Mouse (Mus musculus): ENCODE results near the gene March1. TPM values are rescaled to one million over a fixed set of nuclear protein-coding genes. Genes with fewer than 3 reads are reported as not detected.
"Not testable (repeated sequence)": the region's sequence is repeated elsewhere in the genome, so short reads cannot be mapped to it uniquely, and the experiment has no call there.

March1 gene
- total RNA-seq, 4 experiments from 2014 or later: 0.81 to 1.5 (median 0.89) TPM

DNA sequence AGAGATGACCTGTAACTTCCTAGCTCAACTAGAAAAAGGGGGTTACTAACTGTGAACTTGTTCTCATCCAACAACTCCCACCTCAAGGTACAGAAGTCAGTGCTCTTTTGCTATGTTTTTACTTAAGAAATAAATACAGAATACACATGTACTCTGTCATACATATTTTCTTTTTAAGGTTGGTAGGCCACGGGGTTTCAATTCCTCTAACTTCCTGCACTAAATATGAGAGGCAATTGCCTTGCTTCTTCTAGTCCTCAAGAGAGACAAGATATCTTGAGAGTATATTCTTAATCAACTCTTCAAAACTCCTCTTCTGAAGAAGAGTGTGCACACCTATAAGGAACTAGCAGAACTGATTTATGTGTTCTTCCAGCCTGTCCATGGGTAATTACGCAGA, 797.5 kb downstream of the March1 start:
- DNase-seq (ENCODE audit: low spot score): no peak

DNA sequence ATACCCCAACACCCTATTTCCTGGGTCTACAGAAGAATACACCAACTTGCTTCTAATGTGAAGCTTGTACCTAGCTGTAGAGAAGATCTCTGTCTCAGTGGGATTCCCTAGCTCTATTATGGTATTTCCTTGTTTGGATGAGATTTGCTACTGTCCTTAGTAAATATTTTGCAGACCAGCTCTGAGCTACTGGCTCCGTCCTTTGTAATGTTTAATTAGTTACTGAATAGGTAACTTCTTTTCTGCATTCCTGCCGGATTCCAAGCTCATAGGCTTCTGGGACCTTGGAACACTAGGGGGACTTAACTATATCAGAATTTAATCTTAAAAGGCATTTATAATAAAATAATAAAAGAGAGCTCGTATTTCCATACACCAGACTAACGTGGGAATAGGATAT, 799.9 kb downstream of the March1 start:
- DNase-seq (ENCODE audit: low spot score): not testable (repeated sequence)

DNA sequence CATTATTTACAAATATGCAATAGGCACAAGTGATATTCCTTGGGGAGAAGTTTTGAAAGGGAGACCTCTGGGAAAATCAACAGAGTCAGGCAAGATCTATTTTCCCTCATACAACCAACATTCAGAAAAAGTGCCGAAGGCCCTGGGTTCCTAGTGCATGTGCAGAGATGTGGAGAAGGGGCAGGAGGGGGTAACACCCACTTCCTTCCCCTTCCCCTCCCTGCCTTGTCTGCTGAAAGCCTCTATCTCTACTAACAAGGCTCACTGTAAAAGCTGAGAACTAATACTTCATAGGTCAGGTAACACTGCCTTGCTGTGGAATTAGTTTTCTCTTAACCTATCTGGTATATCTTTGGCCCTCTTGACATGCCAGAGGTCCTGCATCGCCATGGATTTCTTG, 812.9 kb downstream of the March1 start:
- DNase-seq (ENCODE audit: low spot score): no peak

DNA sequence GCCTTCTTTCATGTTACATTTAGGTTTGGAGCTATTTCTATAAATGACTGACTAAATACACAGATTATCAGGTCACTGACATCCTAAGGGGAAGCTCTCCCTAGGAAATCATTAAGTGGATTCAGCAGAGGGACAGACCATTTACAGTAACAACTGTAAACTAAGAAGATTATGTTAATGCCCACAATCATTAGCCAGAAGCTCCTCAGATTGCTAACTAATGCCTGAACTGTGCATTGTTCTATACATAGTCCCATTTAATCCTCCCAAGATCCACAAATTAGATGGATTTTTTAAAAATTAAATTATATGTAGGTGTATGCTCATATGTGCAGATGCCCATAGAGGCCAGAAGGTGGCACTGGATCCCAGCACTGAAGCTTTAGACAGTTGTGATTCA, 815.9 kb downstream of the March1 start:
- no peak for DNase-seq (ENCODE audit: low spot score)

DNA sequence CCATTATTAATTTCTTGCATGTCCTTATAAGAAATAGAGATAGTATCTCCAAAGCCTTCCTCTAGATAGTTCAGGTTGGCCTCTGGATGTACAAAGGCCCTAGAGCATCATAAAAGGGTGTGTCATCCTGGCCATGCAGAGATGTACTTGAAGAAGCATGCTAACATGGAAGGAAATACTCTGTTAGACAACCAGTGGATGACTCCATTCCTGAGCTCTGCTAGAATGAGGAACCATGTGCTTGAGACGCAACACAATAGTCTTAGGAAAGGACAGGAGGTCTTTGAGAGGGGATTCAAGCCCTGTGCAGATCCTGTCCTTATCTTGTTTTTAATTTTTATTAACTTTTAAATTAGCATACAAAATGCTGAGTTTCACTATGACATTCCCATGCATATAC, 819.1 kb downstream of the March1 start:
- no peak for DNase-seq (ENCODE audit: low spot score)

DNA sequence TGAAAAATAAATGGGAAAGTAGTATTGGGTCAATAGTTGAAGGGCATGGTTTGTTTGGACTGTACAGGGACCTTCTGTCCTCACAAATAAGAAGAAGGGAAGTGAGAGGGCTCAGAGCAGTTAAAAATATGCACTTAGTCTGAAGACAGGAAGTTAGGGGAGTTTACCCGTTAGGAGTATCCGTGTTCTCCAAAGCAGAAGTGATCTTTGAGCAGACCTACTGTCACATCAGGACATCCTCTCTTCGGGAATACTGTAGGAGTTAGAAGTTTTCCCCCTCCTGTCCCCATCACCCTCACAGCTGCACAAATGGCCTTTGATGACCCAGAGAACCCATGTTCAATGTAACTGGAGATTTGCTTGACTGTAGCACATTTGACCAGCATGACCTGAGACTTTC, 820.2 kb downstream of the March1 start:
- peak; percentile 20 for DNase-seq (ENCODE audit: low spot score)

DNA sequence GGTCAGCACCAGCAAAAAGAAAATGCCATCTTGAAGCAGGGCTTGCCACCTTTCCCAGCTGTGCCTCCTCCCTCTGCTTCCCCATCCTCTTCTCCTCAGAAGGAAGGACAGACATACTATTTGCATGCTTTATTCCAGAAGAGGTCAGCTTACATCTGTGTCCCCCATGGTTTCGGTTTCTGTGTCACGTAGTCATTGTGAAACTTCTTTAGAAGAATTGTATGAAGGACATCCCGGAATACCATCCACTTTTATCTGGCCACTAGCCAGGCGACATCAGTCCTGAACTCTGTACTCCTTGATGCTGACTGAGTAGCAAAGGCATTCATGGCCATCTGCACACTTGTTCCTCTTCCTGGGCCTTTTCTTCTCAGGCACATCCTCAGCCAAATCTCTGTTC, 820.8 kb downstream of the March1 start:
- peak; percentile 14 for DNase-seq (ENCODE audit: low spot score)

DNA sequence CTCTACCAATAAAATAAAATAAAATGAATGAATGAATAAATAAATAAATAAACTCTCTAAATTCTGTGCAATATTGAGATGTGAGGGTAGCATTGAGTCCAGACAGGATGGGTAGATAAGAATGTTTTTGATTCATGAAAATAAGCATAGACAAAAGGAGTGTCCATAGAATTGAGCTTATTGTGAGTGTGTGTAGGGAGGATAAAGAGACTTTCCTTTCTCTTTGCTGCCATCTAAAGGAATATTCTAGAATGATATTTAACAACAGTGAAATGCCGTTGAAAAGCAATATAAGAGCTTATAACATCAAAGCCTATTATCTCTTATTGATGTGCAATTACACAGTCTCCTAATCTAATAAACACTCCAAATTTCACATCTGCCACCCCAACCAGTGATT, 823.4 kb downstream of the March1 start:
- DNase-seq (ENCODE audit: low spot score): no peak

DNA sequence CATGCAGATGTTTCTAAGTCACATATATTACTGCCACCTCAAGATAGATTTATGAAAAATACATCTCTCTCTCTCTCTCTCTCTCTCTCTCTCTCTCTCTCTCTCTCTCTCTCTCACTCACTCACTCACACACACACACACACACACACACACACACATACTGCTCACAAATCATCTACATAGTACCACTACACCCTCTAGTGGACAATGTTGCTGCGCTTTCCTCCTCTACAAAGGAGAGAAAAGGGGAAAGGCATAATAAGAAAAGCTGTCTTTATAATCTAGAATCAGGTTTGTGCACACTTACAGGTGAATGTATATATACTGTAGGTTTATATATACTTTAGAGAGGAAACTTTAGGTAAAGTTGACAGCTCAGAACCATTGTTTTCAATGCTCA, 825.1 kb downstream of the March1 start:
- no peak for DNase-seq (ENCODE audit: low spot score)

DNA sequence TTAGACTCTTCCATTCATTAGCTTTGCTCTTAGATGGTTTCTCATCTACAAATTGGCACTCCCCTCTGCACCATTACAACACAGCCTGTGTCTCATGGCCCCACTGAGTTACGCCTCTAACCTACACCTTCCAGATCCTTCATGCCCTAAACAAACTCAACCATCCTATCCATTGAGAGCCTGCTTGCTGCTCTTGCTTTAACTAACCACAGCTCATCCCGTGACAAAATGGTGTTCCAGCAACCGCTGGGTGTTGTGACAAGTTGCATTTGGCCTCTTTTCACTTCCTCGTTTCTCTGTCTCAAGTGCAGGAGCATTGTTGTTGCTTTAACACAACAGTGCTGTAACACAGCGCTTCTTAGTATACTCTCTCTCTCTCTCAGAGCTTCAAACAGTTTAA, 826.4 kb downstream of the March1 start:
- no peak for DNase-seq (ENCODE audit: low spot score)

DNA sequence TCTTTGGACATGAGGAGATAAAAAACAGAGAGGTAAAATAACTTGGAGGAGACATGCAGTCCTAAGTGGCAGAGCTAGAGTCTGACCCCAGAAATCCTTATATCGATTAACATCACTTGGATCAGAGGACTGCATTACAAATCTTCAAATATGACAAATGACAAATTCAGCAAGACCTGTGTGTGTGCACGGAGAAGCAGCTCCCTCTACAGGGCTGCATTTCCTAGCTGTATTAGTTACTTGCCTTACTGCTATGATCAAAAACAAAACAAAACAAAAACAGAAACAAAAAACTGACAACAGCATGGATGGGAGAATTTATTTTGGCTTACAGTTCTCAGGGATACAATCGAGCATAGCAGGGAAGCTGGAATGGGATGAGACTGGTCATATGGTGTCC, 827.7 kb downstream of the March1 start:
- no peak for DNase-seq (ENCODE audit: low spot score)

DNA sequence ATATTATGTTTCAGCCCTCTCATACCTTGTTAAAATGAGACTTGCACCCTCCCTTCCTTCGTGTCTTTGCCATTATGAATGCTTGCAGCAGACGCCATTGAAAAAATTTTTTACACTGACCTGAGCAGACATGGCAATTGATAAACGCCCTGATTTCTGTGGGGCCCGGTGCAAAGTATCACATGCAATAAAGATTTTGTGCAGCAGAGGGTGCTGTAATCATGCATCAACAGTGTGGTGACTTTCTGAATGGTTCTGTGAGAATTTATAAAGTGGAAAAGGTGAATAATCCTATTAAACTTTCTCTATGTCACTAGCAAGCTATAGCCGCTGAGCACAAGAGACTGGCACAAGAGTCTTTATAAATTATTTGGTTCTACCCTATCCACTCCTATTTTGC, 833.0 kb downstream of the March1 start:
- no peak for DNase-seq (ENCODE audit: low spot score)

DNA sequence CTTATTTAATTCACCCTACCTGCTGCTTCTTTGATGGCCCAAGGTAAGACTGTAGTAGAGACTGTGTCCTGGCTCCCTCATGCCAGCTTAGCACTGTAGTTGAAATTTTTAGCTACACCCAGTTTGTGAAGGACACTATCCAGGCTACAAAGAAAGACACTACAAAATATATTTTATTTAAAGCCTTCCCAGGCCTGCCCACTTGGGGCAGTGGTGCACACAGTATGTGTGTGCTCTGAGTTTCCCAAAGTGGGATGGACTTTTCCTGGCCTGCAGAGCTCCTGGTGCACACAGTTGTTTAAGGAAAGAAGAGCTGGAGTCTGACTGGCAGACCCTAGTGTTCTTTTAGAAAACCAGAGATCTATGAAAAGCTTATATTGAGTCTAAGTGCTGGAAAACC, 839.4 kb downstream of the March1 start:
- no peak for DNase-seq (ENCODE audit: low spot score)

DNA sequence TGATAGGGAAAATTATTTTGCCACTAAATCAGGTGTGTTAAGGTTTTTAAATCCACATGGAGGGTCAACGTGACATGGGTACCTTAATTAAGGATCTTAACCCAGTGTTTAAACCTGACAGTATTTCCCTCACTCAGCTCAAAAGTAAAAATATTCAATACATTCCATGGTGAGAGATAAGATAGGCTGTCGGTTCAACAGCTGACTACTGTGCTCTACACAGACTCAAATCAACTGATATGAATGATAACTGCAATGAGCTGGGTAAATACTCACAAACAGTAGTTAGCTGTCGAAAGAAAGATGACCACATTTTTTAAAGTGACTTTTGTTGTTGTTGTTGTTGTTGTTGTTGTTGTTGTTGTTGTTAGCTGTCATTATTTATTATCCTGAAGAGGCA, 852.1 kb downstream of the March1 start:
- no peak for DNase-seq (ENCODE audit: low spot score)

DNA sequence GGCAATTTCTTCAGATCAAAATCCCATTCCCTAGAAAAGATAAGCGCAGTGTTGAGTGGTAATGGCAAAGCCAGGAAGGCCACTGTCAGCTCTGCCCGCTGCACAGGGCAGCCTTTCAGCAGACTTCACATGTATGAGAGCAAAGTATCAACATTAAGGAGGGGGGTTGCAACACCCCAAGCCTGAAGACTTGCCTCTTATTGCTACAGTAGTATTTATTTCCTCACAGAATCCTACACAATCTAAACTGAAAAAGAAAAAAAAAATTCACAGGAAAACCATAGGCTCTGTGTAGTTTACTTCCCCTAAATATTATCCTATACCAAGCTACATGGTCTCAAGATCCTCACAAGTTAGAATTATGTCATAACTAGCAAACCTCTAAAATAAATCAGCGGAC, 859.2 kb downstream of the March1 start:
- no peak for DNase-seq (ENCODE audit: low spot score)

DNA sequence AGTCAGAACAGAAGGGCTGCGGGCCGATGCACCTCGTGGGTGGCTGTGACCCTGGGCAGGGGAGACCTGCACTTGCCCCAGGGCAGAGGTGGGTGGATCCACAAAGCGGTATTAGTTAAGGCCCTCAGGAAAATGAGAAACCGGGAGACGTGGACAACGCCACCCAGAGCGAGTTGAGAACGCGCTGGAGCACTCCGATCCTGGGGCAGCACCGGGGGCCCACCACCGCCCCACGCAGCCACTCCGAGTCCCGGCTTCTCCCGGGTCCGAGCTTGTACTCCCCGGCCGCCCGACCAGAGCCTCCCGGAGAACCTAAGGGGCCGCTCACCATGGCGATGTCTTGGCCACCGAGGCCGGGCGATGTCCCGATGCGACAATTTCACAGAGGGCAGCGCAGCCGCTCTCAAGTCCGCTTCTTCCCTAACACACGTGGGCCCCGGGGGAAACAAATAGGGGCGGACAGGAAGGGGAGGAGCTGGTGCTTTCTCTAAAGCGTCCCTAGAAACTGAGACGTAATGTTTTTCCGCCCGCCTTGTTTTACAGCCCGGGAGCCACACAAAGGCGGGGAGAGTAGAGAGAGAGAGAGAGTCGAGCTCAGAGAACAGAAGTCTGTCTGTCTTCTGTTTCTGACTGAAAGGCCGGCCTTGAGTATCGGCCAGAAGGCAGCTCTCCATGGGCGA, 868.5 kb downstream of the March1 start, which contains the start of gene Tma16:
Tma16 (minus strand) TSS at position 447 of the 680 bp plus-strand sequence.
- DNase-seq (ENCODE audit: low spot score): peak; percentile 84

DNA sequence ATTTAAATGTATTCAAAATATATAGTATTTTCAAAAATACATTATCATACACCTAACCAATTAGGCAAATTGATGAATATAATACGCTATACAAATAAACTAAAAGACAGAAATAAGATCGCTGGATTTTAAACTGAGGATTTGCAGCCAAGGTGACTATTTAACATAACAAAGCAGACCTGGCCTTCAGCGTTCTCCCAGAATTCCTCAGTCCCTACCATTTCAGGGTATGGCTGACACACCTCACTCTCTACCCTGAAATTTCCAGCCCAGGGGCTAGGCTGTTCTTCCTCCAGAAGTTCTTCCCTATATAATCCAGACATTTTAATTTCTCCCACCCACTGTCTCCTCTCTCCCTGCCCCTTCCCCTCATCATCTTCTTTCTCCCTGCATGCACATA, 870.9 kb downstream of the March1 start:
- DNase-seq (ENCODE audit: low spot score): no peak

DNA sequence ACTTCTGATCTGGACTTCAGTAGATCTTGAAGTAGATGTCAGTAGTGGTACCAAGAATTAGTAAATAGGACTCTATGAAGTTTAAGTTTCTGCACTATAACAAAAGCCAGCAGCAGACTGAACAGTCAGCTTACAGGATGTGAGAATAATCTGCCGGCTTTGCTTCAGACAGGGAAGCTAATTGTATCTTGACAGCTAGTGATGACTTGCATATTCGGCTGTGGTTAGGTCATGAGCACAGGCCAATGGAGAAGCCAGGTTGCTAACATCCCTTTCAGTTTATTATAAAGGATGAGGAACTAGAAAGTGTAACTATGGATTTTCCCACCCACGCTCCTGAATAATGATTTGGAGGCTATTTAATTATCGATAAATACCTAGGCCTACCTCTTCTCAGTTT, 872.9 kb downstream of the March1 start:
- DNase-seq (ENCODE audit: low spot score): no peak

DNA sequence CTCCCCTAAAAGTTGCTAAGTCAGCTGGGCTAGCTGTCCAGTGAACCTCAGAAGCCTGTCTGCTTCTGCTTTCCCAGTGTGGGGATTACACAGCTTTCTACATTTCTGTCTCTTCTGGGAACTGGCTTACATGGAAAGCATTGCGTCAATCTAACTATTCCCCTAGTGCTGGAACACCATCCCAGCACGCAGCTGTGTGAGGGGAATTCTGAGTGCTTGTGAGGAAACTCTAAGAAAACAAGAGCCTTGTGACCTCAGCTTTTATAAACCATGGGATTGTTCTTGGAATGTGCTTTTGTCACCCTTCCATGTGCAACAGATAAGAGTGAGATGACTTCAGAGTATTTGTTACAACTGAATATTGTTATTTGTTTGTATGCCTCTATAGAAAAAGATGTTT, 876.8 kb downstream of the March1 start:
- DNase-seq (ENCODE audit: low spot score): peak; percentile 40

DNA sequence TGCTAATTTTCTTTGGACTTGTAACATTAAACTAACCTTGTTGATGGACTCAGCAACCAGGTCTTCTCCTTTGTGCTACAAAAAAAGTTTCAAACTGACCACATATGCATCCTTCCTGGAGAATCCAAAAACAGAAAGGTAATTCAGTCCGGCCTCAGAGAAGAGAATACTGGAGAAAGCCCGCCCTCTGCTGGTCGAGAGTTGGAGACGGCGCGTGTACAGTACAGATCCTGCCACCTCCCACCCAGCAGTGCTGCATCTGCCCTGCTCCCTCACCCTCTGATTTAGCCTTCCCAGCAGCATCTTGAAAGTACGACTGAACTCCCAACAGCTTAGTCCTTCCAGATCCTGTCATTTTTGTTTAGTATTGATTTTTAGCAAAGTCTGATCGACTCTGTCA, 878.0 kb downstream of the March1 start:
- peak; percentile 59 for DNase-seq (ENCODE audit: low spot score)

DNA sequence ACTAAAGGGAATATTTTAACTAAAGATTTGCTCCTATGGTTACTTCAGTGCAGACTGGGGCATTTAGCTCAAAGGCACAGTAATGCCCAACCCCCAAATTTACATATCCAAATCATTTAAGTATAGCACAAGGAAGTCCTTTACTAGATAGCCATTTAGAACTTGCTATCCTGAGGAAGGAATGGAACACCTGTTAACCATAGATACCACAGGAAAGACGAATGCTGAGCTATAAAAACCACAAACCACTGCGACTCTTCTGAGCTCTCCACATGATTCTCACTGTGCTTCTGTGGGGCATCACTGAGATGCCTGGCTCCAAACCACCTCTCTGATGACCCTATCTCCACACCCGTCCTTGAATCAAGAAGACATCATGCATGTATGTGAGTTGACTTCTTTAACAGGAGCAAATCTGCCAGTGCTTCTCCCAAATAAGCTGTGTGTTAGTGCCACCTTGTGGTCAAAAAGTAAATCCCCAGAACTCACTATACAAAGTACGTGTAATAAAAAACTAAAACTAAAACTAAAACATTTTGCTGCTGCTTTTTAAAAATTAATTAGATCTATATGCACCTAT, 879.4 kb downstream of the March1 start:
- peak; percentile 43 for DNase-seq (ENCODE audit: low spot score)

DNA sequence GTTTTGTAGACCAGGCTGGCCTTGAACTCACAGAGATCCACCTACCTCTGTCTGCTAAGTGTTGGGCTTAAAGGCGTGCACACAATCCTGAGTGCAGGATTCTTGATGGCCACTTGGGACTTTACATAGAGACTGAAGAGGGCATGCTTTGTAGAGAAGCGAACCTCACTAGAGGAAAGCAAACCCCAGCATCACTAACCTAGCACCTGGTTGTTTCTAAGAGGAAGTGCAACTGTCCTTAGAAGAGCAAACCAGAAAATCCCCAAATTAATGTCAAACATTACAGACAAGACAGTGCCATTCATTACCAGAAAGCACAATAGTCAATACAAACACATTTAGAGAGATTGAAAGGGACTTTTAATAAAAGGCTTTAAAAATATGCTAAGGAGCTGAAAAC, 885.7 kb downstream of the March1 start:
- DNase-seq (ENCODE audit: low spot score): no peak

DNA sequence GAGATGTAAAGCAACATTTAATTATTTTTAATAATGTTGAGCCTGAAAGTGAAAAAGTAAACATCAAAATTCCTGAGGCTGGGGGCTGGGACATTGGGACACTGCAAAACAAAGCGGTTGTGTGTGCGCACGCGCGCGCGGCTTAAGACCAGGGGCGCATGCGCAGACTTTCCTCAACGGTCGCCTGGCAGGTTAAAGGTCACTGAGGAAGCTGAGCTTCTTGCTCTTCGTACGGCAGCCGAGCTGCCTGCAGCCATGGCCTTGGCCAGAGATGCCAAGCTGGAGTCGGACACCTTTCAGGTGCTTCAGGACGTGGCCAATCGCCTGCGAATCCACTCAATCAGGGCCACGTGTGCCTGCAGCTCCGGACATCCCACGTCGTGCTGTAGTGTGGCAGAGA, 893.8 kb downstream of the March1 start, which contains the start of gene Tktl2:
Tktl2 (plus strand) TSS at position 220 of the 400 bp plus-strand sequence.
- no peak for DNase-seq (ENCODE audit: low spot score)

DNA sequence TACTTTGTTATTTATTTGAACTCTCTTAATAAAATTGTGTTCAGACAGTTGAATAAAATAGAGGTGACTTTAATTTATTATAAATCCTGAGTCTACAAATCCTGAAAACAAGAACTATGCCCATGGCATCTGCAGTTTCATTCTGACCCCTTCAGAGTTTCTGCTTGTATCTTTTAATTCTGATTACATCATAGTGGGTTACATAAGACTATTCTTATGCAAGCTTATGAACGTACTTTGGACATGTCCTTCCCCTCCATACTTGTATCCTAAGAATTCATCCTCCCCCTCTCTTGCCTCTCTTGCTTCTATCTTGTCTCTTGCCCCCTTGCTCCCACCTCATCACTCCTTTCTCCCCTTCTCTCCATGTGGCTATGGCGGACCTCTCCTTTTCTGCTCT, 901.4 kb downstream of the March1 start:
- no peak for DNase-seq (ENCODE audit: low spot score)
